Mouse (Mus musculus) fat pad, adult 2 months (tissue): Measurements from ENCODE around the gene Sarm1.

Source experiments
- DNase-seq: peaks from one replicate; pipeline ENCODE4 v3.0.0-alpha.2; 2011; ENCODE audit warnings: low read depth, low spot score; ENCODE audit errors: extremely low read depth

Gene Sarm1

DNA sequence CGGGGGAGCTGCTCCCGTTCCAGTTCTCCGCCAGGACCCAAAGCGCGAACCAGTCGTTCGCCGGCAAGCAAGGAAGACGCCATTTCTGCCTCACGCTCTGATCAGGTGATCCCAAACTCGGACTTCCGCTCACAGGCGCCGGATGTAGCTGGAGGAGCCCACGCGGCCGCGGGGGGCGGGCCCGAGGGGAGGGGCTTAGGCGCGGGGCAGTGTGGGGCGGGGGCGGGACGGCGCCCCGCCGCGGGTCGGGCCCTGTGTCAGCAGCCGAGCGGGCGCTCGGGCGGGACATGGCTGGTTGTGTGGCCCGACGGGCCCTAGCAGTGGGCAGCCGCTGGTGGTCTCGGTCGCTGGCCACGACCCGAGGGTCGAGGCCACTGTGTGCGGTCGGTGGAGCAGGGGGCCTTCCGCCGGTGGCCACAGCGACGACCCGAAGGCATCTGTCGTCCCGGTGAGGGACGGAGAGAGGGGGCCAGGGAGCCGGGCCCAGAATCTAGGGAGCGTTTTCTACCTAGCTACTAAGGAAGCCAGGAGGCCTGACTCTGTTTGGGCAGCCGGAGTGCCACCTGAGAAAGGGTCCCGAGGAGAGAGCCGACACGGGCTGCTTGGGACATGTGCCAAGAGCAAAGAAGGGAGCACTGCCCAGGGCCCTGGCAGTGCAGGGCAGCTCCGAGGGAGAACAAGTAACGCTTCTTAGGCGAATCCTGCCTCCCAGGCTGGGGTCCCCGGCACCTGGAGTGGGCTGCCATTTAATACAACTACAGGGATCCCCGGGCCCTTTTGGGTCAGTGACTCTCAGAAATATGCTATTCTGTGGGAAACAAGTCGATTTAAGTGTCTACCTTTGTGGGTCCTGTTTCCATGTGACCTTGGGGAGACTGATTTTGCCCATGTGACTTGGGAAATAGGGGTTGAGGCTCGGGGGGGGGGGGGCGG lies 14.7 kb upstream of the Sarm1 start, which contains the start of the genes Tmem199 and Poldip2:
Tmem199 (minus strand) TSS at position 148 of the 933 bp plus-strand sequence.
Poldip2 (plus strand) TSS at position 169 of the 933 bp plus-strand sequence.
- DNase-seq = no peak

- DNase-seq = no peak
These were observed 11.6 kb upstream of the Sarm1 start for GRCm38 (mm10) chr11:78509148-78509547.

DNA sequence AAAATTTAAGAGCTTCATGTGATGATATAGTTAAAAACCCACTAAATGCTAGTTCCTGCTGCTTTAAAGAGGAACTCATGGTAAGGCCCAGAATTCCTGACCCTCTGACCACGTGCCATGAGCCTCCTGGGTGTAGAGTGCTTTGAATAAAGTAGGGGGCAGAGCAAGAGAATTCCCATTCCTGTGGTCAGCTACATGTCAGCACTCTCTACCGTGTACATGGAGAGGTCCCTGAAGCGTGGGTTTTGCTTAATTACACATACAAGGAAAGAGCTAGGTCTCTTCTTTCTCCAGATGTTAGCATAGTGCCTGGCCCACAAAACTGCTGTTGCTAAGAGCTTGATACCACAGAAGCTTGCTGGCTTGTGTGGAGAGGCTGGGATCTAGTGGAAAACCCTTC lies 7.9 kb upstream of the Sarm1 start:
- no peak for DNase-seq

DNA sequence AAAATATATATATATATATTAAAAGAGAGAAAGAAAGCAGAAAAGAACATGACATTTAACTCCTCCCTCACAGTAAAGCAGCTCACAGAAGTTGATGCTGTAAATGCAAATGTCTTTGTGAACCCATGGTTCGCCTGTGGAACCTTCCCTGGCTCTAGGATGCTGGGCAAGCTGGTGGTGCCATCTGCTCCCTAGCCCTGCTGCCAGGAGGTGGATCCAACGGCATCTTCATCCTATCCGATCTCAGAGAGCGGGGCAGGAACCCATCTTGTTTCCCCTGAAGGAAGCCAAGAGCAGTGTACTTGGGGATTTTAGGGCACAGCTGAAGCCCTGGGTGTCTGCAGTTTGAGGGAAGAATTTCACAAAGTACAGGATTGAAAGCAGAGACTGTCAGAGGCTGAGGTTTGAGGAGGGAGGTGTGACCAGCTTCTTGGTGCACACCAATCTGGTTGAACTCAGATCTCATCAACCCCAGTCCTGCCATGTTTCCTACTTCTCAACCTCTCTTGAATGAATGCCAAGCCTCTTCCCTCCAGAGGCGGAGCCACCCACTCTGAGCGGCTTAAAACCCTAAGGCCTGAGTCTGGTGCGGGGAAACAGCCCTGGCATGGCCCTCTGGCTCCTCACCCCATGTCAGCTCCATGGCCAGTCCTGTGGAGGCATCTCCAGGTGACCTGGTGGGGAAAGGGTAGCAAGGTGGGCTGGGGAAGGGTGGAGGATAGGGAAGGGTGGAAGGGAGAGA lies 5.5 kb upstream of the Sarm1 start, which contains the start of gene Sebox:
Sebox (plus strand) TSS at position 539 of the 742 bp plus-strand sequence.
- no peak for DNase-seq

DNA sequence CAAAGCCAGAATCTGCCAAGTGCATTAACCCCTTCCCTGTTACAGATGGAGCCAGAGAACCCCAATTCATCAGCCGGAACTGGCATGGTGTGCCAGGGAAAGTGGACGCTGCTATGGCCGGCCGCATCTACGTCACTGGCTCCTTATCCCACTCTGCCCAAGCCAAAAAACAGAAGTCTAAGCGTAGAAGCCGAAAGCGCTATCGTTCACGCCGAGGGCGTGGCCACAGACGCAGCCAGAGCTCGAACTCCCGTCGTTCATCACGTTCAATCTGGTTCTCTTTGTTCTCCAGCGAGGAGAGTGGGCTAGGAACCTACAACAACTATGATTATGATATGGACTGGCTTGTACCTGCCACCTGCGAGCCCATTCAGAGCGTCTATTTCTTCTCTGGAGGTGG lies 4.0 kb upstream of the Sarm1 start:
- DNase-seq = no peak

- no peak for DNase-seq
These were observed 3.2 kb upstream of the Sarm1 start for GRCm38 (mm10) chr11:78500623-78501202.

DNA sequence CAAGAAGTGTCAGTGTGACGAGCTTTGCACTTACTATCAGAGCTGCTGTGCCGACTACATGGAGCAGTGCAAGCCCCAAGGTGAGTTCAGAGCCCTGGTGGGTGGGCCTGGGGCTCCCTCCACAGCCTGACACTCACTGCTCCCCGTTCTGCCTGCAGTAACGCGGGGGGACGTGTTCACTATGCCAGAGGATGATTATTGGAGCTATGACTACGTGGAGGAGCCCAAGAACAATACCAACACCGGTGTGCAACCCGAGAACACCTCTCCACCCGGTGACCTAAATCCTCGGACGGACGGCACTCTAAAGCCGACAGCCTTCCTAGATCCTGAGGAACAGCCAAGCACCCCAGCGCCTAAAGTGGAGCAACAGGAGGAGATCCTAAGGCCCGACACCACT lies 2.0 kb upstream of the Sarm1 start:
- DNase-seq = no peak

GRCm38 (mm10) chr11:78499004-78499403 lies 1.4 kb upstream of the Sarm1 start, which contains the start of gene Vtn:
Vtn (plus strand) TSS chr11:78499091.
- no peak for DNase-seq

GRCm38 (mm10) chr11:78497071-78497541 lies 448 bp downstream of the Sarm1 start:
- no peak for DNase-seq

- no peak for DNase-seq
These were observed 1.6 kb downstream of the Sarm1 start for GRCm38 (mm10) chr11:78495904-78496303.

- no peak for DNase-seq
These were observed 6.7 kb downstream of the Sarm1 start for GRCm38 (mm10) chr11:78490781-78491241.

- no peak for DNase-seq
These were observed 9.4 kb downstream of the Sarm1 start for GRCm38 (mm10) chr11:78488168-78488567.

GRCm38 (mm10) chr11:78483639-78484038 lies 13.9 kb downstream of the Sarm1 start:
- DNase-seq = no peak

GRCm38 (mm10) chr11:78475289-78475688 lies 22.3 kb downstream of the Sarm1 start:
- no peak for DNase-seq

GRCm38 (mm10) chr11:78471326-78472103 lies 26.0 kb downstream of the Sarm1 start:
- no peak for DNase-seq

DNA sequence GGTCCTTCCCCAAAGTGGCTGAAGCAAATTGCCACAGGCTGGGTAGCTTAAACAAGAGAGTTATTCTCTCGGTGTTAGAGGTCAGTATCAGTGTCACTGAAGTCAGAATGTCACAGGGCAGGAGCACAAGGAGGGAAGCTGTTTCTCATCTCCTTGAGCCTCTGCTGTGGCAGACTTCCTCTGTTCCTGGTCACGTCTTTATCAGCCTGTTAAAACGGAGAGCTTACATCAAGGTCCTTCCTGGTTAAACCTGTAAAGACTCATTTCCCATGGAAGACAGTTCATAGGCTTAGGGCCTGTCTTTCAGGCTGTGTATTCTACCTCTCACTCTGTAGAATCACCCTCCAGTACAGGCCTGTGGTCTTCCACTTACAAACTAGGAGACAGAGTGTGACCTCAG lies 29.6 kb downstream of the Sarm1 start:
- DNase-seq = no peak

DNA sequence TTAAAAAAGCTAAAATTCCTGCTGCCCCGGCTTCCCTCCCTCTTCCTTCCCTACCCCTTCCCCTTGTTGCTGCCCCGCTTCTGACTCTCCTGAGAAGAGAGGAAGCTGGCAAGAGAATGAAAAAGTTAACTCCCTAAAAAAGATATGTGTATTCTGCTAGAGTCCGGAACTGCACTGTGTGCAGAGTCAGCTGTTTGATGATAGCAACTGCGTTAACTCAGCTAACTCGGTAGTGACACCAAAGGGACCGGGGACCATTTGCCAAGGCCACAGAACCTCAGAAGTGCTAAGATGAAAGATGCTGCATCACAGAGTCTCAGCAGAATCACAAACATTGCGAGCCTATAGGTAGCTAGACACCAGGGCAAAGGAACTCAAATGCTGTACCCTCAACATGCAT lies 30.0 kb downstream of the Sarm1 start:
- DNase-seq = no peak

- no peak for DNase-seq
These were observed 31.2 kb downstream of the Sarm1 start for GRCm38 (mm10) chr11:78466242-78466912.

- DNase-seq = no peak
These were observed 31.9 kb downstream of the Sarm1 start, which contains the start of gene Slc46a1 for GRCm38 (mm10) chr11:78465568-78466180. Slc46a1 (plus strand) TSS chr11:78465697.
